Mouse (Mus musculus): ENCODE data around the gene Ran.
"Not testable (repeated sequence)": the region's sequence is repeated elsewhere in the genome, so short reads cannot be mapped to it uniquely, and the experiment has no call there.

The Ran gene

GRCm38 (mm10) chr5:129019497-129020299, at the start of gene Ran:
Gene Ran, plus strand, starts transcription at chr5:129020069.
- in situ Hi-C loops (cut with MboI; ENCODE audit: unreplicated experiment in 2 of 2): loop anchor here (5.0 to 25.0 kb wide), 7 partner anchors 703 to 1407 kb away; partner anchors contain the start of genes Rabgef1 (in 2 of the 2), Sbds (in 2 of the 2), Tyw1 (in 2 of the 2) and Gusb (in 1 of the 2)

- in situ Hi-C loops (cut with MboI; ENCODE audit: unreplicated experiment in 2 of 2): no loop called here
Observed at GRCm38 (mm10) chr5:128970878-128971277, 49.0 kb upstream of the Ran start.

GRCm38 (mm10) chr5:128971298-128971697, 48.6 kb upstream of the Ran start:
- in situ Hi-C loops (cut with MboI; ENCODE audit: unreplicated experiment in 2 of 2): no loop called here

GRCm38 (mm10) chr5:128976266-128976665, 43.6 kb upstream of the Ran start:
- in situ Hi-C loops (cut with MboI; ENCODE audit: unreplicated experiment in 2 of 2): no loop called here

DNA sequence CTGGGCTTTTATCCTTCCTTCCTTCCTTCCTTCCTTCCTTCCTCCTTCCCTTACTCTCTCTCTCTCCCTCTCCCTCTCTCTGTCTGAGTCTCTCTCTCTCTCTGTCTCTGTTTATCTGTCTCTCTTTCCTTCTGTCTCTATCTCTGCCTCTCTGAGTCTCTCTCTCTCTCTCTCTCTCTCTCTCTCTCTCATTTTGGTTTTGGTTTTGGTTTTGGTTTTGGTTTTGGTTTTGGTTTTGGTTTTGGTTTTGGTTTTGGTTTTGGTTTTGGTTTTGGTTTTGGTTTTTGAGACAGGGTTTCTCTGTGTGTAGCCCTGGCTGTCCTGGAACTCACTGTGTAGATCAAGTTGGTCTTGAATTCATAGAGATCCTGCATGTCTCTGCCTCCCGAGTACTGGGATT, 42.4 kb upstream of the Ran start:
- in situ Hi-C loops (cut with MboI; ENCODE audit: unreplicated experiment in 2 of 2): not testable (repeated sequence)

GRCm38 (mm10) chr5:128978957-128979356, 40.9 kb upstream of the Ran start:
- in situ Hi-C loops (cut with MboI; ENCODE audit: unreplicated experiment in 2 of 2): no loop called here

- in situ Hi-C loops (cut with MboI; ENCODE audit: unreplicated experiment in 2 of 2): no loop called here
Observed at GRCm38 (mm10) chr5:128980857-128981256, 39.0 kb upstream of the Ran start.

- in situ Hi-C loops (cut with MboI; ENCODE audit: unreplicated experiment in 2 of 2): no loop called here
Observed at GRCm38 (mm10) chr5:128981607-128982006, 38.3 kb upstream of the Ran start.

DNA sequence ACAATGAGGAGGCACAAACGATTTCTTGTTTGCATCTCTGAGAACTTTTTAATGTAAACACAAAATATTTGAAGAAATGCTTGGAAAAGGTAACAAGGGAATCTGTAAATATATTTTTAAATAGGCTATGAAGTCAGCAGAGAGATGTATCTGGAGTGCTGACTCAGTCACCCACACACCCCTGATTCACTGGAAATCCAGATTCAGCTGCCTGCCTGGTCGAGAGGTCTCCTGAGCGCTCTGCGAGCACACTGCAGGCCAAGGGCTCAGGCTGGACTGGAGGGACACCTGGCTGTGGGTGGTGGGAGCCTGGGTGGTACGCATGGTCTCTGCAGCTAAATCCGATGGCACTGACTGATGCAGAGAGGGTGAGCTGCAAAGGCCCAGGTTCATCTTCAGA, 35.3 kb upstream of the Ran start:
- in situ Hi-C loops (cut with MboI; ENCODE audit: unreplicated experiment in 2 of 2): no loop called here

DNA sequence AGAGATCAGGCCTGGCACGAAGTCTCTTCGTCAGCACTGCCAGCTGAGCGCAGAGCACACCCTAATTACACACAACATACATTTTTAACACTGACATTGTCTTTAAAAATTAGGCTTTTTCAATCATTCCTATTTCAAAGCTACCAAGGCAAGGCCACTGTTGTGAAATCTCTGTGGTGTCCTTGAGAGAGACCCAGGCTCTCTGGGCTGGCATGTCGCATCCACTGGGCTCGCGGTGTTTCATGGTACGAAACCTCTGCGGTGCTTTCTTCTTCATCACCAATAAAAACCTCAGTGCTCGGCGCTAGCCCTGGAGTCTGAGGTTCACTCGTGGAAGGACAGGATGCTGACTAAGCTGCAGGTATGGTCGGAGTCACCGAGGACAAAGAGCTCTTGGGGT, 33.9 kb upstream of the Ran start:
- in situ Hi-C loops (cut with MboI; ENCODE audit: unreplicated experiment in 2 of 2): no loop called here

DNA sequence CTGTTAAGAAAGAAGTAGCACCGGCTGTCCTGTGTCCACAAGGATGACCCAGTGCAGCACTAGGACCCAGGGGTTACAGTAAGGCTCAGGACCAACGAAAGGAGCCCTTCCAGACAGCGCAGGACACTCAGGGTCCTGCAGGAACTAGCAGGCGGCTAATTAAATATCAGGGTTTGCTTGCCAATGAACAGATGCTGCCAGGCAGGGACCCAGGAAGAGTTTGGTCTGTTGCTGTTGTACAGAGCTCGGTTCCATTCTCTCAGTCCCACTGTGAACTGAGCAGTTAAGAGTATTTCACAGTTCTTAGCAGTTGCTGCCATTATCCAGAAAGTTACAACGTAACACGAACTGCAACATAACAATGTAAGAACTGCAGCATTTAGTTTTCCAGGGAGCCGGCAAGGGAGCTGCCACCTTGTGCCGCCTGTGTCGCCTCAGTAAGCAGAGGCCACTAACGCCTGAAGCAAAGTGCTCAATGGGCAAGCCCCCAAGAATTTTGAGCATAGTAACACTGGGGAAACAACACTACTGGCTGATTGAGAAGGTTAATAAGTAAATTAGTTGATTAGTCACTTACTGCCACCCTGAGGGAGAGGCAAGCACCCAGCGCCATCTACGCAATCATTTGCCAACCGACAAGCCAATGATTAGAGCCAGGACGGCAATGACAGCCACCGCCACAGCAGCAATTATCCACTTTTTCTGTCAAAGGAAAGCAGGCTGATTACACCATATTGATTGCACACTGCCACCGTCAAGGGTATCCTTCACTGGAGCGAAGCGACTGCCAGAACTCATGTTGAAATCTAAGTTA, 32.5 kb upstream of the Ran start:
- in situ Hi-C loops (cut with MboI; ENCODE audit: unreplicated experiment in 2 of 2): no loop called here

- in situ Hi-C loops (cut with MboI; ENCODE audit: unreplicated experiment in 2 of 2): loop anchor here (10.0 to 25.0 kb wide), 4 partner anchors 494 to 1389 kb away; partner anchors contain the start of genes Gusb (in 1 of the 2) and Rabgef1 (in 1 of the 2)
Observed at GRCm38 (mm10) chr5:129000706-129001468, 19.0 kb upstream of the Ran start.

GRCm38 (mm10) chr5:129002571-129003011, 17.3 kb upstream of the Ran start:
- in situ Hi-C loops (cut with MboI; ENCODE audit: unreplicated experiment in 2 of 2): loop anchor here (10.0 to 25.0 kb wide), 4 partner anchors 492 to 1390 kb away; partner anchors contain the start of genes Gusb (in 1 of the 2) and Rabgef1 (in 1 of the 2)

DNA sequence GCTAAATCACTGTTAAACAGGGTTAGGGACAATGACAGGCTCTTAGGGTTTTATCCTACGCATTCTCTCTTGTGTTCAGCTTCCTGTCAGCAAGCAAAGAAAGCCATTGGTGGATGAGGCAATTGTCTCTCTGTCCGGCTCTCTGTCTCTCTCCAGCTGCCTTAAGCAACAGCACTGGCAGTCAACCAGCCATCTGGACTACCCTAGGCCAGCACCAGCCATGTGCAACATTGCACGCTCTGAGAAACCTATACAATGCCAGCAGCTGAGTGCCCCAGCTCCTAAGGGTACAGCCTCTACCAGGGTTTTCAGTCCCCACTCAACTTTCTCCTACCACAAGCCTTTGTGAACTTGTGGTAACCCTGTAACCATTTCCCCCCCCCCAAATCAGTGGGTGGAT, 14.5 kb upstream of the Ran start:
- in situ Hi-C loops (cut with MboI; ENCODE audit: unreplicated experiment in 2 of 2): loop anchor here (10.0 to 25.0 kb wide), 4 partner anchors 489 to 1393 kb away; partner anchors contain the start of genes Gusb (in 1 of the 2) and Rabgef1 (in 1 of the 2)

- in situ Hi-C loops (cut with MboI; ENCODE audit: unreplicated experiment in 2 of 2): loop anchor here (10.0 to 25.0 kb wide), 4 partner anchors 489 to 1394 kb away; partner anchors contain the start of genes Gusb (in 1 of the 2) and Rabgef1 (in 1 of the 2)
Observed at GRCm38 (mm10) chr5:129006031-129006788, 13.7 kb upstream of the Ran start.

GRCm38 (mm10) chr5:129007105-129007957, 12.5 kb upstream of the Ran start:
- in situ Hi-C loops (cut with MboI; ENCODE audit: unreplicated experiment in 2 of 2): loop anchor here (10.0 to 25.0 kb wide), 4 partner anchors 487 to 1395 kb away; partner anchors contain the start of genes Gusb (in 1 of the 2) and Rabgef1 (in 1 of the 2)

DNA sequence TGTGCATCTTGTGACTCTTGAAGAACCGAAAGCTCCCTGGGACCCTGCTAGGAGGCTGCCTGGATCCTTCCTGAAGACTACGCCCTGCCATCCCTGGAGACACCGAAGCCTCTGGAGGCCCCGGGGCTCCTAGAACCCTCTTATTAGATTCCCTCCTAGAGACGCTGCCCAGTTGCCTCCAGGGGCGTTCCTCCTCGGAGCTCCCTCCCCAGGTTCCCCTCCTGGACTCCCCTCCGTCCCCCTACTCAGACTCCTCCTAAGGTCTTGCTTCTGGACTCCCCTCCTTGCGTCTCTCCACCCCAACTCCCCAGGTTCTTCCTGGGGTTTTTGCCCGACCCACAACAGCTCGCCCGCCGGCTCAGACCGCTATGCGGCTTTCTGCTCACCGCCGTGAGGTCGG, 11.9 kb upstream of the Ran start:
- in situ Hi-C loops (cut with MboI; ENCODE audit: unreplicated experiment in 2 of 2): loop anchor here (10.0 to 25.0 kb wide), 4 partner anchors 487 to 1396 kb away; partner anchors contain the start of genes Gusb (in 1 of the 2) and Rabgef1 (in 1 of the 2)

DNA sequence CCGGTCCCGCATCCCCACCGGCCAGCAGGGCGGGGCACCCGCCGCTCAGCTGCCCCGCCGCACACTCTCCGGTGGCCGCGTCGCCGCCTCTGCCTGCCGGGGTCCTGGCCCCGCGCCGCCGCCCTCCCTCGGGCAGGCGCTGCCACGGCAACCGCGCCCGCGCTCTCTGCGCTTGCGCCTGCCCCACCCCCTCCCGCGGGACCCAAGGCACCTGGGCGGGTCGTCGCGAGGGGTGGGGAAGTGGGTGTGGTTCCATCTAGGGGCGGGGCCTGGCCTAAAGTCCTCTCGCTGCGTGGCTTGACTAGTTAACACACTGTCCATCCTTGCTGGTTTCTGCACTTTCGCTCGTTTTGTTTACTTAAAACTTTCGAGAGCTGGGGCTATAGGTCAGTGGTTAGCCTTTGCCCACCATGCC, 11.4 kb upstream of the Ran start, which contains the start of gene Stx2:
TSS of gene Stx2 (minus strand) at position 163 of the 415 bp plus-strand sequence.
- in situ Hi-C loops (cut with MboI; ENCODE audit: unreplicated experiment in 2 of 2): loop anchor here (10.0 to 25.0 kb wide), 4 partner anchors 486 to 1396 kb away; partner anchors contain the start of genes Gusb (in 1 of the 2) and Rabgef1 (in 1 of the 2)

Measured in v-Abl transformed pro-B cells (cell line).